Mouse (Mus musculus) spleen, adult 2 months (tissue): ENCODE results near the gene Vamp8. TPM values are rescaled to one million over a fixed set of nuclear protein-coding genes. Genes with fewer than 3 reads are reported as not detected.

Experiments used
- DNase-seq, 2 experiments: peaks; one replicate each; pipeline versions ENCODE4 v3.0.0 to v3.0.0-alpha.2; 2012 to 2021; ENCODE audit warnings: low spot score in 2 of 2, low read depth in 1 of 2
- H3K27ac ChIP-seq: fragments of 200-500 bp; 2 replicates; pipeline ENCODE4 v1.5.1; 2012; ENCODE audit warnings: low read length, inconsistent platforms; ENCODE audit not compliant: insufficient read depth
- H3K27me3 ChIP-seq: fragments of 200-500 bp; 2 replicates; pipeline ENCODE4 v1.6.1; 2012; ENCODE audit warnings: mild to moderate bottlenecking, moderate library complexity, low read length, inconsistent platforms; ENCODE audit not compliant: control insufficient read depth, insufficient read depth
- H3K36me3 ChIP-seq: fragments of 200-500 bp; 2 replicates; pipeline ENCODE4 v1.6.1; 2012; ENCODE audit warnings: mild to moderate bottlenecking, low read length, inconsistent platforms; ENCODE audit not compliant: control insufficient read depth, insufficient read depth
- H3K4me1 ChIP-seq: fragments of 200-500 bp; 2 replicates; pipeline ENCODE4 v1.6.1; 2011; ENCODE audit warnings: inconsistent platforms; ENCODE audit not compliant: control insufficient read depth, insufficient read depth, insufficient read length
- H3K4me3 ChIP-seq: fragments of 200-500 bp; 2 replicates; pipeline ENCODE4 v1.5.1; 2011; ENCODE audit warnings: mild to moderate bottlenecking, inconsistent platforms; ENCODE audit not compliant: insufficient read depth, insufficient read length; ENCODE audit errors: extremely low read depth
- CTCF ChIP-seq: fragments of 200-500 bp; IDR thresholded peaks from 2 replicates; pipeline ENCODE4 v1.5.1; 2011; ENCODE audit warnings: mild to moderate bottlenecking, inconsistent platforms; ENCODE audit not compliant: insufficient read depth, insufficient read length, insufficient replicate concordance; ENCODE audit errors: extremely low read depth
- POLR2A ChIP-seq: fragments of 200-500 bp; IDR thresholded peaks from 2 replicates; pipeline ENCODE4 v1.6.1; 2011; ENCODE audit warnings: low read depth, low read length, inconsistent platforms
- WGBS: fragments of 180-500 bp; shearing (Covaris S2); methylation state at CpG from one replicate; pipeline ENCODE4 v1.1.7; 2018; 5-methylcytosine and 5-hydroxymethylcytosine counted together
- polyA plus RNA-seq: library from polyadenylated mRNA; depleted of rRNA; stranded (reverse); fragments of >200 nt; gene quantifications from 2 replicates; pipeline ENCODE4 v1.2.3, GENCODE M21; 2012

The Vamp8 gene
- polyA plus RNA-seq, 1 experiment = 107 TPM

GRCm38 (mm10) chr6:72429061-72429842 lies 38.7 kb upstream of the Vamp8 start:
- 89% methylated on average over 21 of the region's 21 CpGs for WGBS
- DNase-seq = no peak
- H3K4me1 ChIP-seq = no peaks in the 10 kb centered on the region
- TF ChIP-seq POLR2A (no peak), CTCF (no peak)
- peaks cover 35% of the 10 kb centered on the region for H3K36me3 ChIP-seq
- H3K27ac ChIP-seq = no peak overlapping the region
- no peaks in the 10 kb centered on the region for H3K27me3 ChIP-seq
- no peak overlapping the region for H3K4me3 ChIP-seq

- peak; percentile 57 to 70 for DNase-seq
- no peaks in the 10 kb centered on the region for H3K4me1 ChIP-seq
- H3K36me3 ChIP-seq = peaks cover 34% of the 10 kb centered on the region
- TF ChIP-seq CTCF (peak; percentile 77; the same call in 1 of the 2 replicates), POLR2A (no peak)
- no peak overlapping the region for H3K27ac ChIP-seq
- no peaks in the 10 kb centered on the region for H3K27me3 ChIP-seq
- WGBS = 52% methylated on average over 8 of the region's 8 CpGs
- H3K4me3 ChIP-seq = no peak overlapping the region
Measured at GRCm38 (mm10) chr6:72428036-72428435, 37.5 kb upstream of the Vamp8 start.

GRCm38 (mm10) chr6:72425646-72426045 lies 35.1 kb upstream of the Vamp8 start:
- DNase-seq = no peak
- 95% methylated on average over 11 of the region's 11 CpGs for WGBS
- Histone ChIP-seq H3K4me3 (no peak overlapping the region), H3K36me3 (peaks cover 24% of the 10 kb centered on the region), H3K4me1 (no peaks in the 10 kb centered on the region), H3K27ac (no peak overlapping the region), H3K27me3 (no peaks in the 10 kb centered on the region)
- TF ChIP-seq POLR2A (no peak), CTCF (no peak)

DNA sequence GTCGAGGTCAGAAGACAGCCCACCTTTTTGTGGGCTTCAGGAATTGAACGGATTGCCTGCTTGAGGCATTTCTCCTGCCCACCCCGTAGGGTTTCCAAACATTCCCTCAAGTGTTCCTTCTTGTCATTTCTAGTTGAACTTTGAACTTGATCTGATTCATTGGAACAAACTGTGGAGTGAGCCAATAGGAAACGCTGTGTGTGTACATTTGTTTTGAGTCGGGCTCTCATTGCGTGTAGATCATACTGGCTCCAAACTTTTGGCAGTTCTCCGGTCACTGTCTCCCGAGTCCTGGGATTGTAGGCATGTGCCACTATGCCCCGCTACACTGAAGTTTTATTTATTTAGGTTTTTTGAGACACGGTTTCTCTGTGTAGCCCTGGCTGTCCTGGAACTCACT lies 30.4 kb upstream of the Vamp8 start:
- 93% methylated on average over 10 of the region's 10 CpGs for WGBS
- no peaks in the 10 kb centered on the region for H3K27me3 ChIP-seq
- TF ChIP-seq POLR2A (no peak), CTCF (no peak)
- peaks cover 20% of the 10 kb centered on the region for H3K36me3 ChIP-seq
- H3K4me1 ChIP-seq = no peaks in the 10 kb centered on the region
- no peak overlapping the region for H3K27ac ChIP-seq
- H3K4me3 ChIP-seq = no peak overlapping the region
- DNase-seq = no peak

GRCm38 (mm10) chr6:72419806-72420205 lies 29.3 kb upstream of the Vamp8 start:
- Histone ChIP-seq H3K36me3 (peaks cover 12% of the 10 kb centered on the region), H3K4me1 (no peaks in the 10 kb centered on the region), H3K27ac (no peak overlapping the region), H3K27me3 (no peaks in the 10 kb centered on the region), H3K4me3 (no peak overlapping the region)
- TF ChIP-seq POLR2A = no peak
- TF ChIP-seq CTCF = no peak
- DNase-seq = no peak
- WGBS = 91% methylated on average over 1 of the region's 1 CpGs

DNA sequence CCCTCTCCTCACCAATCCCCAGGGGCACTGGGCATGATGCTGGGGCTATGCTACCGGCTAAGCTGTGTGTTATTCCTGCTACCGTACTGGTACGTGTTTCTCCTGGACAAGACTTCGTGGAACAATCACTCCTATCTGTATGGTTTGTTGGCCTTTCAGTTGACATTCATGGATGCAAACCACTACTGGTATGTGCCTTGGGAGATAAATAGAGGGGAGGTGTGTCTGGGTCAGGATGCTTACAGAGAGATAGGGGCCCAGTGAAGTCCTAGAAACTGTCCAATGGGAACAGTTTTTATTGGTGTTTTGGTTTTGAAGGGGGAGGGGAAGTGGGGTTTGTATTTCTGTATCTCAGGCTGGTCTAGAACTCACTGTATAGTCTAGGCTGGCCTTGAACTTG lies 27.8 kb upstream of the Vamp8 start:
- DNase-seq = no peak
- no peaks in the 10 kb centered on the region; the same call in 1 of the 2 replicates for H3K4me1 ChIP-seq
- no peak overlapping the region for H3K27ac ChIP-seq
- H3K27me3 ChIP-seq = no peaks in the 10 kb centered on the region
- TF ChIP-seq POLR2A (no peak), CTCF (no peak)
- no peak overlapping the region for H3K4me3 ChIP-seq
- 88% methylated on average over 4 of the region's 4 CpGs for WGBS
- H3K36me3 ChIP-seq = peaks cover 5% of the 10 kb centered on the region
